Mouse (Mus musculus) v-Abl transformed pro-B cells (cell line): ENCODE results near the gene Hfe.

Experiments
- in situ Hi-C, 2 experiments: fragments of 400-800 bp; cut with MboI; formaldehyde crosslinking; loops; one replicate each; pipeline ENCODE4 v1.15.1; 2025; ENCODE audit not compliant: unreplicated experiment in 2 of 2

The Hfe gene

DNA sequence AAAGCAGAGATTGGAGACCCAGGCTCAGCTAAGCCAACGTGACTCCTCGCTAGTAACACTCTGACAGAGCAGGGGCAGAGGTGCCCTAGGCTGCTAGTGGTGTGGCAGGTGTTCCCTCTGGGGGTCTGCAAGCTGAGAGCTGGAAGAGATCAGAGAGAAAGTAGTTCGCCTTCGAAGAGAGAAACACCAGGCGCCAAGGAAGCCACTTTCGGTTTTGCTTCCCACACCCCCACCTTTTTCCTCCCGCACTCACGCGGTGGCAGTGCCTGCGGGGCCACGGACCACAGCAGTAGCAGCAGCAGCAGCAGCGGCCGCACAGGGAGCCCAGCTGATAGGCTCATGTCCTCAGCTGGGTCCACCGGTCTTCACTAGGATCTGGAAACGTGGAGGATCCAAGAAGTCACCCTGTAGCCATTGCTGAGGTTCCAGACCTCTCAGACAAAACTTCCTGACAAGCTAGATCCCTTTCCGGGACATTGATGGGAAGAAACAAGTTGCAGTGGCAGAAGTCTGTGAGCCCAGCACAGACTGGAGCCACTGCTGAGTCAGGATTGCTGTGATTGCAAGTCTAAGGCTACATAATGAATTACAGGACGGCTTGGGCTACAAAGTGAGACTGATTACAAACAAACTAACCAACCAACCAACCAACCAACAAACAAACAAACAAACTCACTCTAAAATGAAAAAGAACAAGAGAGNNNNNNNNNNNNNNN, at the start of gene Hfe:
Gene Hfe (minus strand): TSS at position 481 of the 716 bp plus-strand sequence.
- in situ Hi-C loops, result no loop called here

DNA sequence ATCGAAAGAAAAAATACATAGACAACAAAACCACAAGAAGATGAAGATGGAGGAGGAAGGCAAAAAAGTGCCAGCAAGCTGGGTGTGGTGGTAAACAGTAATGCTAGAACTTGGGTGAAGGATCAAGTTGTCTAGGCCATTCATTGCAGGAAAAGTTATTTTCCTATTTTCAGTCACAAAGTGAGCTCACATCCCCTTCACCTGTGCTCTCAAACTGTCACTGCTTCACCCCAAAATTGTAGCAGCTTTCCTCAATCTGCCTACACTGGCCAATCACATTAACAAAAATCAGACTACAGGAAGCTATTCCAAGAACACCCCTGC, 49.2 kb upstream of the Hfe start:
- in situ Hi-C loops, result loop anchor here in 1 of 2 experiments (25.0 kb wide), 2 partner anchors 1723 to 1973 kb away; partner anchors contain the start of genes Hist1h1b, Hist1h2ag, Hist1h2ah and Hist1h2an

- in situ Hi-C loops, result loop anchor here in 1 of 2 experiments (25.0 kb wide), 2 partner anchors 1722 to 1972 kb away; partner anchors contain the start of genes Hist1h1b, Hist1h2ag, Hist1h2ah and Hist1h2an
Observed at GRCm38 (mm10) chr13:23759251-23759771, 48.7 kb upstream of the Hfe start.

DNA sequence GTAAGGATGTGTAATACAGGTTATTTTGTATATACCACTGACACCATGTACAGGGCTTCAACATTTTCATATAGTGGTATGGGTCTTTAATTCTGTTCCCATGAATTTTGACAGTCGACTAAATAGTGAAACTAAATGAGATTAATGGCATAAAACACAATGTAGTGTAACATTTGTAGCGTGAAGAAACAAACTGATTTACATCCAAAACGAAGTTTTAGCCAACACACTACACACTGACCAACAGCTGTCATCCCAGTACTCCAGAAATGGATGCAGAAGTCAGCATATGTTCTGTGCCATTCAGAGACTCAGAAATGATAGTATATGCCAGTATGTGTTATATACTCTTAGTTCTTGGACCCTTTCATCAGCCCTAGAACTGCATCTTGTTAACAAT, 47.3 kb upstream of the Hfe start:
- in situ Hi-C loops, result loop anchor here in 1 of 2 experiments (25.0 kb wide), 2 partner anchors 1721 to 1971 kb away; partner anchors contain the start of genes Hist1h1b, Hist1h2ag, Hist1h2ah and Hist1h2an

DNA sequence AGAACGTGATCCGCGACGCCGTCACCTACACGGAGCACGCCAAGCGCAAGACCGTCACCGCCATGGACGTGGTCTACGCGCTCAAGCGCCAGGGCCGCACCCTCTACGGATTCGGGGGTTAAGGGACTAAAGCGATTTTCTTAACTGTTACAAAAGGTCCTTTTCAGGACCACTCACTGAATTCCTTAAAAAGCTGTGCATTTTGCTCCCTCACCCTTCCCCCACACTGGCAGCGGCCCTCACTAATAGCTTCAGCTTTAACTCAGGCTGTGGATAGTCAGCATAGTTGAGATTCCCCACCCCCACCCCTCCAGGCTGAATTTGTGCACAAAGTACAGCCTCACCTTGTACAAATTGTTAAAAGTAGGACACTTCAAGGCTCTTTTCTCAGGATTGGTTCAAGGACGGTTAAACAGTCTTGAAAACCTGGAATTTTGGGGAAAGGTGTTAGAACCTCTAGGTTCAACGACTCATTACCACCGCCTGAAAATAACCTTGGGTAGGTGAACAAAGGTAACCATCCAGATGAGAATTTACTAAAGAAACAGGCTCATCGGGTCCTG, 46.6 kb upstream of the Hfe start:
- in situ Hi-C loops, result loop anchor here in 1 of 2 experiments (25.0 kb wide), 2 partner anchors 1720 to 1970 kb away; partner anchors contain the start of genes Hist1h1b, Hist1h2ag, Hist1h2ah and Hist1h2an

- in situ Hi-C loops, result loop anchor here in 1 of 2 experiments (25.0 kb wide), 2 partner anchors 1719 to 1969 kb away; partner anchors contain the start of genes Hist1h1b, Hist1h2ag, Hist1h2ah and Hist1h2an
Observed at GRCm38 (mm10) chr13:23756790-23757189, 46.1 kb upstream of the Hfe start, which contains the start of gene Hist1h4b. Gene Hist1h4b, plus strand, starts transcription at chr13:23757013.

DNA sequence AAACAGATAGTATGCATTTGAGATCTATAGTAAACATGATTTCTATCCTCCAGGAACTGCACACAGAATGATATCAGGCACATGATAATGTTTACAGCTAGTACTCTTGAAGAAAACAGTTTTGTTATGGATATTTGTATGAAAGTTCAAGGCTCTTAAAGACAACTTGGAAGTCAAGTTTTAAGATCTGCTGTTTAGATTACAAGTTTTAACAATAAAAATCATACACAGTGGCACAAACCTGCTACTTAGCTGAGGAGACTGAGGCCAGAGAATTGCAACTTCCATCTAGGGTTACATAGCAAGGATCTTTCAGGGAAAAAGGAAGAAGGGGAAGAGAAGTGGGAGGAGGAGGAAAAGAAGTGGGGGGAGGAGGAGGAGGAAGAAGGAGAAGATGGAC, 44.3 kb upstream of the Hfe start:
- in situ Hi-C loops, result loop anchor here in 1 of 2 experiments (25.0 kb wide), 2 partner anchors 1718 to 1968 kb away; partner anchors contain the start of genes Hist1h1b, Hist1h2ag, Hist1h2ah and Hist1h2an

- in situ Hi-C loops, result loop anchor here in 1 of 2 experiments (25.0 kb wide), 2 partner anchors 1716 to 1966 kb away; partner anchors contain the start of genes Hist1h1b, Hist1h2ag, Hist1h2ah and Hist1h2an
Observed at GRCm38 (mm10) chr13:23753314-23754078, 42.8 kb upstream of the Hfe start.

DNA sequence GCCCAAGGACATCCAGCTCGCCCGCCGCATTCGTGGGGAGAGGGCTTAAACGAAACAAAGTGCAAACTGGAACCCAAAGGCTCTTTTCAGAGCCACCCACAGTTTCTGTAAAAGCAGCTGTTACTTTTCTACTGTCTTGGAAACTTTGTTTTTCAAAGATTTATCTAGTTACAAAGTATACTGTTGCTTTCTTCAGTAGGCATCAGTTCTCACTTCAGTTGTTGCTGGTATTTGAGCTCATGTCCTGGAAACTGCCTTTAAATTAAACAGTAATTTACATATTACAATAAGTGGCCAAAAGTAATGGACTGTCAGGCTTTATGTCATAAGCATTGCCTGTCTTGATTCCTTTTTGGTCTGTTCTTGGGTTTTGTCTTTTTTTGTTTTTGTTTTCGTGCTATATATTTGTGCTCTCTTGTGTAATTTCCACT, 42.1 kb upstream of the Hfe start:
- in situ Hi-C loops, result loop anchor here in 1 of 2 experiments (25.0 kb wide), 2 partner anchors 1715 to 1965 kb away; partner anchors contain the start of genes Hist1h1b, Hist1h2ag, Hist1h2ah and Hist1h2an

DNA sequence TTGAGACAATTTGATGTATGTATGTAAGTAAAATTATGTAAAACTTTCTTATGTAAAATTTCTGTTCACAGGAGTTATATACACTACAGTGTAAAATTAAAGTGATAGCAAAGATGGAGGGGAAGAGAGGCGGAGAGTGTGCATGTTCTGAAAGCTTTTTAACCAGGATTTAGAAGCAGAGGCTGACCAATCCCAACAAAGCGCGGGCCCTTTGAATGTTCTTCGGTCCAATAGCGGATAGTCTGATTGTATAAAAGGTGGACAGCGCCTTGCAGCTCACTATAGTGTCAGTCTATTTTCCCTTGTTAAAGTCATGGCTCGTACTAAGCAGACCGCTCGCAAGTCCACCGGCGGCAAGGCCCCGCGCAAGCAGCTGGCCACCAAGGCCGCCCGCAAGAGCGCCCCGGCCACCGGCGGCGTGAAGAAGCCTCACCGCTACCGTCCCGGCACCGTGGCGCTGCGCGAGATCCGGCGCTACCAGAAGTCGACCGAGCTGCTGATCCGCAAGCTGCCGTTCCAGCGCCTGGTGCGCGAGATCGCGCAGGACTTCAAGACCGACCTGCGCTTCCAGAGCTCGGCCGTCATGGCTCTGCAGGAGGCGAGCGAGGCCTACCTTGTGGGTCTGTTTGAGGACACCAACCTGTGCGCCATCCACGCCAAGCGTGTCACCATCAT, 41.5 kb upstream of the Hfe start, which contains the start of gene Hist1h3b:
Gene Hist1h3b (plus strand): TSS at position 201 of the 675 bp plus-strand sequence.
- in situ Hi-C loops, result loop anchor here in 1 of 2 experiments (25.0 kb wide), 2 partner anchors 1715 to 1965 kb away; partner anchors contain the start of genes Hist1h1b, Hist1h2ag, Hist1h2ah and Hist1h2an

GRCm38 (mm10) chr13:23751478-23751956, 40.9 kb upstream of the Hfe start:
- in situ Hi-C loops, result loop anchor here in 1 of 2 experiments (25.0 kb wide), 2 partner anchors 1714 to 1964 kb away; partner anchors contain the start of genes Hist1h1b, Hist1h2ag, Hist1h2ah and Hist1h2an

DNA sequence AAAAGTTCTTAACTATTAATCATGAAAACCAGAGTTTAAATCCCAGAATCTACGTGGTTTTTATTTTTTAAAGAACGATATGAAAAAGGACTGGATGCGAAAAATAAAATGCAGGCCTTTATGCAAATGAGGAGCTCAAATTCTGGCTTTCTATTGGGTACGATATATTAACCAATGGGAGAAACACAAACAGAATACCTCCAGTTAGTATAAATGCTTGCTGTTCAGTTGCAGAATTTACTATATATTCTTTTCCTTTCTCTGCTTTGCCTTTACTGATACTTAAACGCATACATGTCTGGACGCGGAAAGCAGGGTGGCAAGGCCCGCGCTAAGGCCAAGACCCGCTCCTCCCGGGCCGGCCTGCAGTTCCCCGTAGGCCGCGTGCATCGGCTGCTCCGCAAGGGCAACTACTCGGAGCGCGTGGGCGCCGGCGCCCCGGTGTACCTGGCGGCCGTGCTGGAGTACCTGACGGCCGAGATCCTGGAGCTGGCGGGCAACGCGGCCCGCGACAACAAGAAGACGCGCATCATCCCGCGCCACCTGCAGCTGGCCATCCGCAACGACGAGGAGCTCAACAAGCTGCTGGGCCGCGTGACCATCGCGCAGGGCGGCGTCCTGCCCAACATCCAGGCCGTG, 40.3 kb upstream of the Hfe start, which contains the start of gene Hist1h2ab:
Gene Hist1h2ab (plus strand): TSS at position 288 of the 639 bp plus-strand sequence.
- in situ Hi-C loops, result loop anchor here in 1 of 2 experiments (25.0 kb wide), 2 partner anchors 1714 to 1964 kb away; partner anchors contain the start of genes Hist1h1b, Hist1h2ag, Hist1h2ah and Hist1h2an

GRCm38 (mm10) chr13:23749563-23750121, 39.0 kb upstream of the Hfe start:
- in situ Hi-C loops, result loop anchor here in 1 of 2 experiments (10.0 to 25.0 kb wide), 3 partner anchors 195 to 1962 kb away; partner anchors contain the start of genes Hist1h1b, Hist1h1d, Hist1h2ag and Hist1h2ah

- in situ Hi-C loops, result loop anchor here in 1 of 2 experiments (10.0 kb wide), 1 partner anchor 193 kb away; the partner anchor contains the start of genes Hist1h1d and Hist1h4f
Observed at GRCm38 (mm10) chr13:23747892-23748288, 37.2 kb upstream of the Hfe start.

- in situ Hi-C loops, result loop anchor here in 1 of 2 experiments (10.0 kb wide), 1 partner anchor 192 kb away; the partner anchor contains the start of genes Hist1h1d and Hist1h4f
Observed at GRCm38 (mm10) chr13:23747081-23747891, 36.6 kb upstream of the Hfe start.
